9 mouse cellular contexts compared by ENCODE assay signal in the genomic region with DNA sequence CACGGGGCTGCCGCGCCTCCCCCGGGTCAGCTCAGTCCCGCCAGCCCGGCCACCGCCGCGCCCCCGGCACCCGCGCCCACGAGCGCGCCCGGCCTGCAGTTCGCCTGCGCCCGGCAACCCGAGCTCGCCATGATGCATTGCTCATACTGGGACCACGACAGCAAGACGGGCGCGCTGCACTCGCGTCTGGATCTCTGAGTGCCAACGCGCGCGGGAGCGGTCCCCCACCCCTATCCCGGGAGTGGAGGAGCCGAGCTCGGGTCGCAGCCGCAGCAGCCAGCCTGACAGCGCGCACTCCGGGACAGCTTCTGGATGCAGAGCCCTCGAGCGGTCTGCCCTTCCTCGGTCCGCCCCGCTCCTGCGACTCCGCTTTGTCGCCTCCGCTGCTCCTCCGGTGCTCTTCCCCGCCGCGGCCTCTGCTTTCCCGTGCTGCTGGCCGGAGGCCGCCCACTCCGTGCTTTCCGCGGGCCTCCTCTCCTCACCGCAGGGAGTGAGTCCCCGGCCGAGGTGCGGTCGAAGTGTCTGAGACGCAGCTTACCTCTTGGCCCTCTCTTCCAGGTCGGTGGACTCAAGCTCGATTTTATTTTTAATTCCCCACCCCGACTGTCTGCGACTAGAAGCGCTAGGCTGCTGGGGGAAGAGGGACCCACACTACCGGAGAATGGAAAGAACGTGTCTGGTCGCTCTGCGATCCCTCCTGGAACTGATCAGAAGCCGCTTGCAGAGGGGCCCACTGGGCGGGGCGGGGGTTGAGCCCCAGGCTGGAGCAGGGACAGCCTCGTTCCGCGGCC. TPM values are rescaled to one million over a fixed set of nuclear protein-coding genes. Genes with fewer than 3 reads are reported as not detected.
DNase-seq lines count a peak whose midpoint lies in the region; ATAC-seq and TF ChIP-seq lines count a peak whose summit lies in the region.
"Had no signal": no experiment of that assay in that cellular context is flagged by ENCODE, and none has a peak within 500 bp of the region (broad histone marks: within the 10 kb centered on the region; RNA-seq: fewer than 3 reads in every experiment).

No protein-coding gene starts in this region.

- peak; percentile 27 to 56 for DNase-seq in heart, adult 2 months
- DNase-seq in heart, postnatal 25 days (ENCODE audit: low spot score) = no peak
- DNase-seq in adrenal gland, adult 2 months = peak; percentile 59
- DNase-seq in T-cell, adult 2 months (ENCODE audit: low spot score) = no peak
- DNase-seq in cerebellum, postnatal 36 days = no peak

- 0 out of 2 replicates have a peak overlapping the region, but pooled peaks have one; percentile 3 for H3K9ac ChIP-seq in heart, adult 2 months (ENCODE audit: low read depth, low read length)
- H3K9ac ChIP-seq in forebrain, embryonic 16.5 days (replicated peaks; ENCODE audit: low read depth, low read length) = no peak overlapping the region; the same call in 1 of the 2 replicates
- H3K9ac ChIP-seq in intestine, postnatal 0 days (ENCODE audit: low read depth, low read length) = no peak overlapping the region
- H3K9ac ChIP-seq in midbrain, embryonic 16.5 days (ENCODE audit: low read depth, low read length) = peak overlapping the region; percentile 37

- no peak for TF ChIP-seq CTCF in heart, adult 2 months (IDR thresholded peaks at IDR 0.05)
- TF ChIP-seq CTCF in intestine, postnatal 0 days (IDR thresholded peaks at IDR 0.05; ENCODE audit: low read depth) = no peak

- no peak for TF ChIP-seq EP300 in heart, adult 2 months (IDR thresholded peaks at IDR 0.05; ENCODE audit: insufficient read depth, low read depth, low read length)

- H3K4me2 ChIP-seq in forebrain, embryonic 16.5 days (ENCODE audit: low read length) = peak overlapping the region; percentile 65
- peak overlapping the region; percentile 62 for H3K4me2 ChIP-seq in intestine, postnatal 0 days (replicated peaks; ENCODE audit: low read depth)
- peak overlapping the region; percentile 59 for H3K4me2 ChIP-seq in midbrain, embryonic 16.5 days (ENCODE audit: low read length)

- no peak for TF ChIP-seq POLR2A in heart, adult 2 months (IDR thresholded peaks at IDR 0.05; ENCODE audit: insufficient read depth, low read depth, low read length)

- H3K9me3 ChIP-seq in forebrain, embryonic 16.5 days (ENCODE audit: control insufficient read depth, low read length) = no peaks in the 10 kb centered on the region
- H3K9me3 ChIP-seq in intestine, postnatal 0 days (ENCODE audit: control insufficient read depth) = no peaks in the 10 kb centered on the region
- H3K9me3 ChIP-seq in midbrain, embryonic 16.5 days (replicated peaks; ENCODE audit: control insufficient read depth, low read length, poor library complexity, severe bottlenecking) = no peaks in the 10 kb centered on the region; the same call in 1 of the 2 replicates

- H3K27me3 ChIP-seq in heart, adult 2 months (ENCODE audit: control insufficient read depth, insufficient read depth, low read length) = peaks cover 53% of the 10 kb centered on the region
- peaks cover 74% of the 10 kb centered on the region for H3K27me3 ChIP-seq in forebrain, embryonic 16.5 days (replicated peaks; ENCODE audit: control insufficient read depth, insufficient read depth, low read length)
- H3K27me3 ChIP-seq in intestine, postnatal 0 days (replicated peaks; ENCODE audit: control insufficient read depth, insufficient read depth, low read length) = peaks cover 100% of the 10 kb centered on the region
- H3K27me3 ChIP-seq in midbrain, embryonic 16.5 days (ENCODE audit: control insufficient read depth, insufficient read depth, low read depth, low read length) = peaks cover 52% of the 10 kb centered on the region

- peaks cover 2% of the 10 kb centered on the region; the same call in 1 of the 2 replicates for H3K4me1 ChIP-seq in heart, adult 2 months (ENCODE audit: control insufficient read depth, insufficient read depth, low read length)
- H3K4me1 ChIP-seq in forebrain, embryonic 16.5 days (replicated peaks; ENCODE audit: control insufficient read depth, insufficient read depth, low read length) = peaks cover 34% of the 10 kb centered on the region
- no peaks in the 10 kb centered on the region for H3K4me1 ChIP-seq in intestine, postnatal 0 days (replicated peaks; ENCODE audit: control insufficient read depth, insufficient read depth, low read length)
- H3K4me1 ChIP-seq in midbrain, embryonic 16.5 days (ENCODE audit: control insufficient read depth, insufficient read depth, low read length) = peaks cover 29% of the 10 kb centered on the region

- H3K27ac ChIP-seq in heart, adult 2 months = no peak overlapping the region
- no peak overlapping the region for H3K27ac ChIP-seq in forebrain, embryonic 16.5 days (ENCODE audit: low read length)
- no peak overlapping the region for H3K27ac ChIP-seq in intestine, postnatal 0 days (ENCODE audit: low read depth, low read length)
- no peak overlapping the region for H3K27ac ChIP-seq in midbrain, embryonic 16.5 days (ENCODE audit: low read length)

- intact Hi-C loops in heart, adult 2 months (cut with DNase I) = no loop called here
- intact Hi-C loops in heart, postnatal 25 days (cut with DNase I) = loop anchor here (10.0 kb wide), 1 partner anchor 312 kb away; no protein-coding TSS in a partner anchor

- no peaks in the 10 kb centered on the region for H3K36me3 ChIP-seq in heart, adult 2 months (ENCODE audit: control insufficient read depth, insufficient read depth, low read length)
- no peaks in the 10 kb centered on the region for H3K36me3 ChIP-seq in forebrain, embryonic 16.5 days (ENCODE audit: control insufficient read depth, insufficient read depth)
- no peaks in the 10 kb centered on the region for H3K36me3 ChIP-seq in intestine, postnatal 0 days (ENCODE audit: control insufficient read depth, insufficient read depth)
- H3K36me3 ChIP-seq in midbrain, embryonic 16.5 days (ENCODE audit: control insufficient read depth, insufficient read depth, low read length) = no peaks in the 10 kb centered on the region

- ATAC-seq in forebrain, embryonic 16.5 days = peak; percentile 49
- ATAC-seq in intestine, postnatal 0 days = no peak
- no peak for ATAC-seq in midbrain, embryonic 16.5 days

- H3K4me3 ChIP-seq in heart, adult 2 months = peak overlapping the region; percentile 40
- H3K4me3 ChIP-seq in forebrain, embryonic 16.5 days (replicated peaks; ENCODE audit: low read length) = peak overlapping the region; percentile 43
- peak overlapping the region; percentile 33 for H3K4me3 ChIP-seq in intestine, postnatal 0 days (ENCODE audit: low read depth, low read length)
- H3K4me3 ChIP-seq in midbrain, embryonic 16.5 days (ENCODE audit: low read depth, low read length) = peak overlapping the region; percentile 37

- WGBS in heart, adult 2 months = 1% methylated on average over 78 of the region's 80 CpGs
- under 1% methylated on average over 80 of the region's 80 CpGs for WGBS in forebrain, embryonic 16.5 days
- WGBS in intestine, postnatal 0 days = under 1% methylated on average over 71 of the region's 80 CpGs
- under 1% methylated on average over 79 of the region's 80 CpGs for WGBS in midbrain, embryonic 16.5 days

- no peaks in the 10 kb centered on the region for H3K79me2 ChIP-seq in heart, adult 2 months (replicated peaks; ENCODE audit: control insufficient read depth, insufficient read depth, low read length)

RNA-seq across cellular contexts. Expression of gene Foxl2, which starts 1.7 kb away (rescaled TPM):
- not detected for total RNA-seq in heart, adult 2 months (2021)
- not detected in 2 replicates for polyA plus RNA-seq in heart, adult 2 months (2012; rRNA removed)
- total RNA-seq in heart, postnatal 25 days (2021) = not detected
- under 1 TPM in 1 of 2 experiments, not detected in 1; 0.20 TPM for total RNA-seq in adrenal gland, adult 2 months (2021)
- polyA plus RNA-seq in adrenal gland, adult 2 months (2012; rRNA removed) = 0.04 and 0.35 TPM in 2 replicates
- polyA plus RNA-seq in forebrain, embryonic 16.5 days (2015; fragmentation: Nextera tagmentation; extraction: Ambion mirVana) = 0.43 and 0.45 TPM in 2 replicates
- polyA plus RNA-seq in intestine, postnatal 0 days (2015; fragmentation: Nextera tagmentation; extraction: Ambion mirVana) = not detected in 2 replicates
- 0.49 and 0.52 TPM in 2 replicates for polyA plus RNA-seq in midbrain, embryonic 16.5 days (2015; fragmentation: Nextera tagmentation; extraction: Ambion mirVana)
- total RNA-seq: MEL had no signal

RNA-seq across cellular contexts. Expression of gene Faim, which starts 29.4 kb away (rescaled TPM):
- total RNA-seq in heart, adult 2 months (2021) = 1 to 10 TPM; 4.1 to 5.4 TPM
- polyA plus RNA-seq in heart, adult 2 months (2012; rRNA removed) = 2.1 and 3.7 TPM in 2 replicates
- 1 to 10 TPM; 5.5 to 6.8 TPM for total RNA-seq in heart, postnatal 25 days (2021)
- total RNA-seq in adrenal gland, adult 2 months (2021) = 10 to 100 TPM; 20.6 to 22.0 TPM
- 0.83 and 1.1 TPM in 2 replicates for polyA plus RNA-seq in adrenal gland, adult 2 months (2012; rRNA removed)
- polyA plus RNA-seq in forebrain, embryonic 16.5 days (2015; fragmentation: Nextera tagmentation; extraction: Ambion mirVana) = 94.1 and 102 TPM in 2 replicates
- 30.3 and 31.2 TPM in 2 replicates for polyA plus RNA-seq in intestine, postnatal 0 days (2015; fragmentation: Nextera tagmentation; extraction: Ambion mirVana)
- polyA plus RNA-seq in midbrain, embryonic 16.5 days (2015; fragmentation: Nextera tagmentation; extraction: Ambion mirVana) = 118 and 119 TPM in 2 replicates

RNA-seq across cellular contexts. Expression of gene 7420426K07Rik, which starts 53.9 kb away (rescaled TPM):
- not detected for total RNA-seq in heart, adult 2 months (2021)
- polyA plus RNA-seq in heart, adult 2 months (2012; rRNA removed) = not detected in 2 replicates
- not detected for total RNA-seq in heart, postnatal 25 days (2021)
- total RNA-seq in adrenal gland, adult 2 months (2021) = not detected
- polyA plus RNA-seq in adrenal gland, adult 2 months (2012; rRNA removed) = not detected in 2 replicates
- not detected in 2 replicates for polyA plus RNA-seq in forebrain, embryonic 16.5 days (2015; fragmentation: Nextera tagmentation; extraction: Ambion mirVana)
- polyA plus RNA-seq in intestine, postnatal 0 days (2015; fragmentation: Nextera tagmentation; extraction: Ambion mirVana) = not detected in 2 replicates
- not detected in 2 replicates for polyA plus RNA-seq in midbrain, embryonic 16.5 days (2015; fragmentation: Nextera tagmentation; extraction: Ambion mirVana)
- total RNA-seq: MEL had no signal

Comparison
In these comparisons a context has a peak if more than half of its experiments do, and no peak if none do; other contexts are left out.
1. DNase-seq: peak in heart, adult 2 months (2 of 2) and adrenal gland, adult 2 months (single experiment); none in heart, postnatal 25 days (single experiment), T-cell, adult 2 months (single experiment) and cerebellum, postnatal 36 days (0 of 2).
2. H3K9ac ChIP-seq: peak in heart, adult 2 months (single experiment) and midbrain, embryonic 16.5 days (single experiment); none in forebrain, embryonic 16.5 days (single experiment) and intestine, postnatal 0 days (single experiment).
3. Peak in every context shown above with its lines, with median percentiles within 50 percentile points of each other: H3K4me3 ChIP-seq and H3K4me2 ChIP-seq.